Mouse (Mus musculus) cerebellum, postnatal 36 days (tissue): ENCODE measurements around the gene Gm9821.

Experiments used
- DNase-seq, 2 experiments: peaks; one replicate each; pipeline ENCODE4 v3.0.0; 2021 to 2022; ENCODE audit warnings: mixed read lengths in 2 of 2

Gm9821 gene

DNA sequence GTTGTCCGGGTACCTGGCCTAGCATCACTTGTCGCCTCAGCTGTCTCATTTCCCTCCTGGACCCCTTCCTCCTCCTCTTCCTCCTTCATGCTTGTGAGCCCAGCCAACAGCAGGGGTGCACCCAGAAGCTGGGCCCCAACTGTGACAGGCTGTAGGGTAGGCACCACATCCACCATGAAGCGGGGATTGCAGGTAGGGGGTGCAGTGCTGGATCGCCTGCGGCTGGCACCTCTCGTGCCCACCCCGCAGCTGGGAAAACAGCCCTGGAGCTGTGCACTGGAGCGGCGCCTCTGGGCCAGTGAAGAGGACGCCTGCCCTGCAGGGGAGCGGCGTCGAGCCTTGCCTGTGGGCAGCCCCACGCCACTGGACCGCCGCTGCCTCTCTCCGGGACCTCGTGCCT lies at the start of gene Gm9821:
Gene Gm9821 (plus strand): TSS at position 221 of the 400 bp plus-strand sequence.
- no peak for DNase-seq

DNA sequence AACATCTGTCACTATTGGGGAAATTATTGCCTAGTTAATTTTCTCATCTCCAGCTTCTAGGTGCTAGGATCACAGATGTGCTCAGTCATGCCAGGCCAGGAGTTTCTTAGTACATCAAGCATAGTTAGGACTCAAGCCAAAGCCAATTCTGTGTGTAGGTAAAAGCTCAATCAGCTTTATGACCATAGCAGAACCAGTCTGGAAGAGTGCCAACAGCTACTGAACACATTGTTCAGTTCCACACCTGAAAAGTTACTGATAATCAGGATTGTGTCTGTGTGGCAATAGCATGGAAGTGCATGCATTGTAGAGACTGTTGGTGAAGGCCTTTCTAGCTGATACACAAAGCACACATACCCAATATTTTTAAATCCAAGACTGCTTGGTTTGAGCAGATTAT lies 47.5 kb upstream of the Gm9821 start:
- DNase-seq: no peak

DNA sequence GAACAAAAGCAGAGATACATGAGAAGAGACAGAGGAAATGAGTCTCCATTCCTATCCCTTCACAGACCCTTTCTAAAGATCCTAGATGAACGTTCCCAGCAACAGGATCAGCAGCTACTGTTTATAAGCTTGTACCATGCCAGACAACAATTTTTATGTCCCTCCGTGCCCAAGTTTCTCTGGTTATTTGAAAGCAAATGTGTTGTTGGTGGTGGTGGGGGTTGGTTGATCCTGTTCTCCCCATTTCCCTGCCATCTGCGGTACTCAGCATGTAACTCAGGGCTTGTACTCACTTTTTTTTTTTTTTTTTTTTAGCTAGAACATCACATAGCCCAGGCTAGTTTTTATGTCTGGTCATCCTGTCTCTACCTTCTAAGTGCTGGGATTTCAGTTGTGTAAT lies 46.4 kb upstream of the Gm9821 start:
- DNase-seq: no peak

DNA sequence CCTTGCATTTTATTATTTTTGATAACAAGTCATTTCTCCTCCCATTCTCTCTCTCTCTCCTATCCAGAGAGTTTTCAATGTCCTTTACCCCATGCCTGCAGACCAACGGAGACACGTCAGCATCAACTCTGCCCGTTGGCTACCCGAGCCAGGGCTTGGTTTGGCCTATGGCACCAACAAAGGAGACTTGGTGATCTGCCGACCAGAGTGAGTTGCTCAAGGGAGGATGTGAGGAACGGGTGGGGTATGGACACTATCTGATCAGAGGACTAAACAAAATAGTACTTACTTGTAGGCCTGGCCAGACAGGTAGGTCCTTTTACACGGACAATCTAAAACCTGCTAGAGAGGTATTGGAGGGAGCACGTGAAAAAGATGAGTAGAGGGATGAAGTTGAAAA lies 45.1 kb upstream of the Gm9821 start:
- no peak for DNase-seq

DNA sequence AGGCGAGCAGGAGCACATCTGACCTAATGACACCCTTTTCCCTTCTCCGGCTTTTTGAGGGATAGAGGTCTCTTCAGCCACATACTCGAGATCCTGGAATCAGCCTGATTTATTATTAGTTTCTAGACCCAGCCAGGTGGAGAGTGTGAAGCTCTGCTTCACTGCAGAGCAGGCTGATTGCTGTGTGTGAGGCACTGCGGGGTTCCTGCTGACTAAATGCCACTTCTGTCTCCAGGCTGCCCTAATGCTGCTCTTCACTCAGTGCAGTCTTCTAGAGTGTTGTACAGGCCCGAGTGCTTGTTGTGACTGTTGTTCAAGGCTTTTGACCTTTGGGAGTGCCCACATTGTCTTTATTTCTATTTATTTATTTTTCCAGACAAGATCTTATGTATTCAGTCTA lies 43.2 kb upstream of the Gm9821 start:
- DNase-seq: peak; percentile 64 to 67

DNA sequence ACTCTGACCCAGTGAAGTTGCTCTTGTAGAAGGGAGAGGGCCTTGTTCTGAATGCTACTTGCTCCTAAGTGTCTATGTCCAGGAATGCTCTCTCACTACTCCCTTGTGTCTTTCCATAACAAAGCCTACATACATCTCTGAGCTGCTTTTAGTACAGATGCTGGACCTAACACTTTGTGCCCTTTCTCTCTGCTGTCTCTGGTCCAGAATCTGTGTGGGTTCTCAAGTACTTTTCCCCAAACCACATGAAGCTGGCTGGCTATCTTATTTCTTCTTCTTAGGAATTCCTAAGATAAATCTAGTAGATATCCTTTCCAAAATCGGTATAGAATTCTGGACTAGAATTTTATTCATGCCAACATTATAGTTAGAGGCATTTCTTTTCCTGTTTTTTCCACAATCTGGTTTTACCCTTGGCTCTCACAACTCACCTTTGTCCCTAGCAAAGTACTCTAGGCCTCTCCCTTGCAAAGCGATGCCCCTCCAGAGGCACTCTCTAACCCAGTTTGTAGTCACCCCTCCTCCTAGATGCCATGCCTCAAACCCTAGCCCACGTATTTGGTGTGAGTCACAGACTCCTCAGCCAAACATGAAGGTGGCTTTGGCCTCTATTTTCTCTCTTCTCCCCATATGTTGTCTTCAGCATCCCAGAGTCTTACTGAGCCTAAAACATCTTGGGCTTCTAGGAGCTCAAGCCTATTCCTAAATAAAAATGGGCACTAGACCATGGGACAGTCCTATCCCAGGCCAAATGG lies 42.2 kb upstream of the Gm9821 start:
- no peak for DNase-seq

DNA sequence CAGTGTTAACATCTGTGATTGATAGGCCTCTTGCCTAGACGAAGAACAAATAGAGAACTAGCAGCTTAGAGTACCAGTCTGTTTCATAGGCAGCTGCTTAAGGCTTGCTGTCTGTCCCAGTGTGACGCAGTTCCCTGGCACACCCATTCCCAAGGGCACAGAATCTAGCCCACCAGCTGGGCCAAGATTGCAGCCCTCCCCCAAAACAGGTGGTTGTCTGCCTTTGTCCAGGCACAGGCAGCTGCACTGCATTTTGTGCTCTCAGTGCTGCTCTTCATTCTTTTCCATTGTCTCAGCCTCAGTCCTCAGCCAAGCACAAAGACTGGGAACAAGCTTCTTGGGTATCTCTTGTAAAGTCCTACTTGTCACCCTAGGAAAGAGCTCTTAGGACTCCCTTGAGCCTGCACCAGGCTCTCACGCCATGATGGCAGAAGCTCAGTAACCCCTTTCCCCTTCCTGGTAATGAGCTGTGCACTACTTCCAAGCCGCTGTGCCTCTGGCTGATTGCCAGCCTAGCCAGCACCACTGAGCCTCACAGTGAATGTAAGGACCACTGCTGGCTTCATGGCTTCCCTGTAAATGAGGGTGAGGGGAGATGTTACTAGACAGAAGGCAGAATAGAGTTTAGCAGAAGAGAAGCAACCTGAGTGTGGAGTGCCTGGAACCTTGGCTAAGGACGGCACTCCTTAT lies 40.7 kb upstream of the Gm9821 start:
- peak; percentile 33 to 40 for DNase-seq

DNA sequence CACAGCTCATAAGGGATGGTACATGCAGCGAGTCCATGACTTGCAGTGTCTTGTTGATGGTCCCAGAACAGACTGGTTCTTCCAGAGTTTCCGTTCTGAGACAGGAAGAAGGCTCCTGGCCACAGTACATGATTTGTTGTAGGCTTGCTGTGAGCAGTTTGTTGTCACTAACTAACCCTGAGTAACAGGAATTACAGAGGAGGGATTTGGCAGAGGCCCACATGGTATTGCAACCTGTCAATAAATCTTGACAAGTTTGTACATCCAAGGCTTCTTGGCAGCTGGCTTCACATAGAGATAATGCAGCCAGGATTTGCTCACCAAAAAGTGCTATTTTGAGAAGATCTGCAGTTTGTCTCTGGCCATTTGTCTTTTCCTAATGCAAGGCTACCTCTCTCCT lies 39.4 kb upstream of the Gm9821 start:
- no peak for DNase-seq

DNA sequence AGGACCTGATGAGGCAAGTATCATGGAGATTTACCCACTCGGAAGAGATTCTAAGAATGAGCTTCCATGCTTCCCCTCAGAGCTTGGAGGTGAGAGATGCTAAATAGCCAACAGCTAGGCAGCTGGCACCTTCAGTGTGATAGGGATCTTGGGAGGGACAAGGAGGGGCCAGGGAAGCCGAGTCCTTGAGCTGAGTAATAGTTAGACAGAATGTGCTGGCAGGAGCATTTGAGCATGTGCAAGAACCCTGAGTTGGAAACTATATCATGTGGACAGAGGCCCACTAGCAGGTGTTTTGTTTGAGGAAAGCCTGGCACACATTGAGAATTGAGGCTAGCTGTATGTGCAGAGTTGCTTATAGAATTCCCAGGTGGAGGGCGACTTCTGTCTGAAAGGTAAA lies 32.9 kb upstream of the Gm9821 start:
- DNase-seq: no peak

DNA sequence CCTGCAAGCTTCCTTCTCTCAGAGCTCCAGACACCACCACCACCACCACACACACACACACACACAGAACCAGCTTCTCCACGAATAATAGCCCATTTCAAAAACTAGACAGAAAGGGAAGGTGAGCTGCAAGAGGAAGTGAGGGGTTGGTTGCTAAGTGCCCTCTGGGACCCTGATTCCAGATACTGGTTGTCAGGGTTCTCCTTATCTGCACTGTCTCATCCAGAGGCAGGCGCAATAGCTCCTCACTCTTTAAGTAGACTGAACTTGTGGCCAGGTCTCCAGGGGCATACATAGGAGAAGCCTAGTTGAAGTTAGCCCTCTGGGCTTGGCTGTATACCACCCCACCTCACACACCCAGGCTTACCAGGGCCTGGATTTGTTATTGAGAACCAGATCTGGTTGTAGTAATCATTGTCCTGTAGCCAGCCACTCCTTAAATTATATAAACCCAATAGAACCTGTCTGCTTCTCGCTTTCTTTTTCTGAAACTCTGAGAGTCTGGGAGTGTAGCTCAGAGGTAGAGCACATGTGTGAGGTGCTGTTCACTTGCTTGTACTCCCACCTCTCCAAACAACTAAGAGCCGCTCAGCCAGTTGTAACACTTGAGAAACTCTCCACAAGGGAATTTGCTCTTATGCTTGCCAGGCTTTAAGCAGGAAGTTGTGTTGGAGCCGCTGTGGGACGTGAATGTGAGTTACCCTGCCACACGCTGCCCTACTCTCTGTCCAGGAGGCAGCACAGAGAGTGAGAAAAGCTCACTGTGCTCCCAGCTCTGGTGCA lies 32.0 kb upstream of the Gm9821 start:
- DNase-seq: no peak

DNA sequence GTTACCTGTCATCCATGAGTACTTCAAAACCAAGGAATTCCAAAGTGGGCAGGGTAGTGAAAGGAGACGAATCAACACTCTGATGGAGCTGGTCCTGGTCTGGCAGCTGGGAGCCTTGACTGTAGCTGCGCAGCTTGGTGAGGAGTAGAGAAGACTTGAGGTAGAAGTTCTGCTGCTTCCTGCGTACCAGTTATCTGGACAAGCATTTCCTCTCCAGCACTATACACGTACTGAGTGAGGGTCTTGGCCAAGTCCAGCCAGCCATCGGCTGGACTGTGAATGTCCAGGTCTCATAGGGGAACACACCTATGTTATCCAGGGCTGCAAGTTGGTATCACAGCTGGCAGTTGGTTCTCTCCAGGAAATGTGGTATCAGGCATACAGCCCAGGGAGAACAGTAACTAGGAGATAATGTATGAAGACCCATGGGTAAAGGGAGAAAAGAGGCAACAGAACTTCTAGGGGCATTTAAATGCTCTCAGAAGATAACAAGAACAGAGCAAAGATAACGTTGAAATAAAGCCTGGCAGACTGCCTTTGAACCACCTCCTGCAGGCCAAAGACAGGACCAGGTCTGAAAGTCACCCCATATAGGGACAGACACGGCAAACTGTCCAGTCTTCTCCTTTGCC lies 29.0 kb upstream of the Gm9821 start:
- DNase-seq: no peak

DNA sequence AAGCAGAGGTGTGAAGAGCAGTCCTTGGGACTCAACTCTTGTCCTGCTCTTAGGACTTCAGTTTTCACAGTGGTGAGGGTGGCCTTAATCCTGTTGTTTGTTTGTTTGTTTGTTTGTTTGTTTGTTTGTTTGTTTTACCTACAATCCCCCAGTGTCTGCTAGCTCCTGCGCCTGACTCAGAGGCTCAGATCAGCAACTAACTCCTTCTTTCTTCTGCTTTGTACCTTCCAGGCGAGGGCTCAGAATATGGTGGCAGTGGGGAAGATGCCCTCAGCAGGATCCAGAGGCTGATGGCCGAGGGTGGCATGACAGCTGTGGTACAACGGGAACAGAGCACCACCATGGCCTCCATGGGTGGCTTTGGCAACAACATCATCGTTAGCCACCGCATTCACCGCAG lies 28.4 kb upstream of the Gm9821 start:
- DNase-seq: no peak

DNA sequence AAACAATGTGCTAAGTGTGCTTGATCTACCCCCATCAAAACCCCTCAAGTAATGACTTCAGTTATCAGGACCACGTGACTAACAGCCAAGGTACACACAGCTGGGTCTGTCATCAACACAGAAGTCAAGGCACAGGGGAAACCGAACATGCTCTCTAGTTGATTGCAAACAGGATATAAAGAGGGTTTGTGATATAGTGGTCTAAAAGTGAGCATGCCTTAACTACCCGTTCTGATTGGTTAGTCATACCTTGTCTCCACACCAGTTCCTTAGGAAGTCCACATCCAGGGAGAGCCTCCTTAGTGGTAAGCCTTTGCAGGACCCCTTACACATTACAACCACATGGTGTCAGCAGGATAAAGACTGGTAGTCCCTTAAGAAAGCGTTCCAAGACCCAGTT lies 25.4 kb upstream of the Gm9821 start:
- DNase-seq: no peak

DNA sequence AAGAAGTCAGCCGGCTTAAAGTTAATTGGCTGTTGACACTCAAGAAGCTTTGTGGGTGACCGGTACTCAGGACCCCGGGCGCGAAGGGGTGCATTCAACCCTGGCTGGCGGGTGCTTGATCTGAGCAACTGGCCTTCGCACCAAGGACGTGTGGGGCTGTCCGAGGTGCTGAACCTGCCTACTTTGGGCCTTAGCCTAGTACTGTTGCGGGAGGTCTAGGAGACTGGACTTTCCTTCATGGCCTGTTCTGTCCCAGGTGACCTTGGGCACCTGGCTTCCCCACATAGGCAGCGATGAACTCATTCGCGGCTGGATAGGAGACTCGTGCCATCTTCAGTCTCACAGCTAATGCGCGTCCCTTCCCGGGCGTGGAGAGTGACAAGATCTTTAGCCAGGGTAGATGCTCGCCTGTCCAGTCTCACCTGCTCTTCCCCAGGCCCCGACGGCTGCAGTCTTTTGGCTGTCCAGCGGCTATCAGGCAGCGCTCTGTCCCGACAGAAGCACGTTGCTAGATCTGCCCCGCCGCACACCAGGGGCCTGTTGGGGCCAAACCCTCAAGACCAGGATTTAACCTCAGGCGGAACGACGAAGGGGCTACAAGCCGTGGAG lies 24.2 kb upstream of the Gm9821 start:
- DNase-seq: peak; percentile 14 to 18

DNA sequence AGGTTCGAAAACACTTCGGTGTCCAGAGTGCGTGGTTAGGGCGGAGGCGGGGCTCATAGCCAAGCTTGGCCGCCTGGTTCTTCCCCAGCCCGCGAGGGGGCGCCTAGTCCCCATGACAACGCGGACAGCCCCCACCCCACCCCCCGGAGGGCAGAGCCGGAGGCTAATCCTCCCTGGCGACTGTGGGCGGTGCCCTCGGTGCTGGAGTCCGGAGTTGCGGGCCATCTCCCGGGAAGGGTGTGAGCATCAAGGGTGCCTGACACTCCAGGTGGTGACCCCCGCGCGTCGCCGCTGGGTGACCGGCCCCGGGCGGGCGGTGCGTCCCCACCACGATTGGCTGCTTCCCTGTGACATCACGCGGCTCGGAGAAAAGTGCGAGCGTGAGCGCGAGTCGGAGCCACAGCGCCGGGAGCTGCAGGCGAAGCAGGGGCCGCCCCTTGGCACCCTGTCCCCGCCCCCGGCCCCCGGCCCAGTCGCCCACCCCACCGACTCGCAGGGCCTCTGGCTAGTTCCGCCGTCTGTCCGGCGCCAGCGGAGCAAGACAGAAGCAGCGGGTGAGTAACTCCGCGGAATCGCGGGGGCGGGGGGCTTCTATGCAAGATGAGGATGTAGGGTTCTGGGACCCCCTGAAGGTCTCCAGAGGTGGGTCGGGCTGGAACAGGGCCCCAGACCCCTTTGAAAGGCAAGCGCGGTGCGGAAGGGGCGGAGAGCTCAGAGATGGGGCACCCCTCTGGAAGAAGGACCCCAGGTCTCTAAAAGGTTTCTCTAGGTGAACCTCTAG lies 23.5 kb upstream of the Gm9821 start:
- peak; percentile 41 to 61 for DNase-seq

DNA sequence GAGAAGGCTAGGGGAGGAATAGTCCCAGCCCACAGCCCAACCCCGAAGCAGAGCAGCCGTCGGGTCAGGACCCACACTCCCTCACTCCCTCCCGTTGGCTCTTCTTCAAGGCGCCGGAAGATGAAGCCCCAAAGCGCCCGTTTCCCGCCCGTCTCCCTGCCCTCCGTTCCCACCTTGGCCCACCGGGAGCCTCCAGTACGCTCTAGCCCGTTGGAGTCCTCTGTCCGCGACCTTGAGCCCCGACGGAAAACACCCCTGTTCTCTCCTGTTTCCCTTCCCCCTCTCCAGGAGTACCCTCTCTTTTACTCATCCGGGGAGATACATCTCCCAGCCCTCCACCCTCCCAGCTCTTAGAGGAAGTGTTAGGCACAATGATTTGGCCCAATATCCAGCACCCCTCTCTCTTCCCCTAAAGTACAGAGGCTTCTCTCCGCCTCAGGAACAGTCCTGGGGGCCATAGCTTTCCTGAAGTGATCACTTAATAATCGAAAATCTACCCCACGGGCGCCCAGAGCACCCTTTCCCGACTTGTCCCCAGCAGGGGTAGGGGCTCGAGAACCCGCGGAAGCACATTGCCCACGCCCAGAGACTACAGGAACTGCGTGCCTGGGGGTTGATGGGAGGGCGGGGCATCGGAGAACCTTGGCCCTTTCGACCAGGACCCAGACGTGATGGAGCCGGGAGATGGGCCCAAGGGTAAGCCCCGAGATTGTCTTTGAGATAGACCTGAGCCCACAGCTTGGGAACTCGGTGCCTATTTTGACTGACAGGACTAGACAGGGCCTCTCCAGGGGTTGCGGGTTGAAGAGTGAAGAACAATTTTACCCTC lies 22.7 kb upstream of the Gm9821 start:
- peak in 1 of 2 experiments; percentile 5 for DNase-seq

DNA sequence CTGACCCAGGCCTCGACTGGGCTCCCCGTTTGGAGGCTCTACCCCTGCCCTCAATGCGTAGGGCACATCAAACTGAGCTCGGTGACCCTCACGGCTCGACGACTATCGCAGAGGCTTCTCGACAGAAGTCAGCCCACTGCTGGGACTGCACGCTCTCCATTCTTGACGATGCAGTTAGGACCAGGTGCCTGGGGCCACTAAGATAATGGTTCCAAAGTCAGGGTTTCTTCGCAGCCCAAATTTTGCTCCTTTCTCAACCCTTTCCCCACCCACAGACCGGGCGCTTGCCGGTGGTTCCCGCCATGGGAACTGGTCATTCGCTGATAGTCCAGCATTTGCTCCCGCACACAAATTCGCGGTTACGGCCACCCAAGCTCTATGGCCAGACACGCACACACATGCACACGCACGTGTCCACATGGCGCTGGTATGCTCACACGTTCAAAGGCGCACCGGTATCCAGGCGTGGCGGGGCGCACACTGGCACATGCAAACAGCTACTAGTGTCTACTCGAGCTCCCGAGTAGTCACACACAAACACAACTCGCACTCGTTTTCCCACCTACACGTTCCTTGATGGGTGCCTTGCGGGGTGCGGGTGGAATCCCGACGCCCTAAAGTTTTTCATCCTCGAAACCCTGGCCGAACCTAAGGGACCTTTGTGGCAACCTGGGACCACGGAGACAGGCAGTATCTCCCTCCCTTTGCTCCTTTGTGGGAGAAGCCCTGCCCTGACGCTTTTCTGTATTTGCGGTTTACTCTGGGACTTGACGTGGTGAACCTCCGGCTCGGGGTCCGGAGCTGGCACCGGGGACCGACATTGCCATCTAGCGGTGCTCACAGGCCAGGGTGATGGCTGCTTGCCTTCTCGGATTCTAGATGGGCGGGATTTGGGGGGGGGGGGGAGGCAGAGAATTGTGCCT lies 21.8 kb upstream of the Gm9821 start:
- DNase-seq: peak; percentile 75 to 80

DNA sequence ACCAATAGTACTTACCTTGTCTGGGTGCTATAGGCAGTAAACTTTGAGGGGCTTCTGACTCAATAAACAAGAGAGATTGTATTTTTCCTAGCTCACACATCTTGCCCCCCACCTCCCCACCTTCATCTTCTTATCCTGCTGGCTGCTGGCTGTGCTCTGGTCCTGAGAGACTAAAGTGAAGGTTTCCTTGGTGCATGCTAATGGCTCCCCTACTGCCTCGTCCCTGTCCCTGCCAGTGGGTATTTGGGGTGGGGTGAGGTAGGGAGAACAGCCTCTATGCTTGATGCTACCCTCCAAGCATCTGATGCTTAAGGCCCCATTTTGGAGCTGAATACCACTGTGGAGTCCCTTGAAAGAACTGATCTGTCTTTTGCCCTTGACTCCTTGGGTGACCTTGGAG lies 20.8 kb upstream of the Gm9821 start:
- no peak for DNase-seq

DNA sequence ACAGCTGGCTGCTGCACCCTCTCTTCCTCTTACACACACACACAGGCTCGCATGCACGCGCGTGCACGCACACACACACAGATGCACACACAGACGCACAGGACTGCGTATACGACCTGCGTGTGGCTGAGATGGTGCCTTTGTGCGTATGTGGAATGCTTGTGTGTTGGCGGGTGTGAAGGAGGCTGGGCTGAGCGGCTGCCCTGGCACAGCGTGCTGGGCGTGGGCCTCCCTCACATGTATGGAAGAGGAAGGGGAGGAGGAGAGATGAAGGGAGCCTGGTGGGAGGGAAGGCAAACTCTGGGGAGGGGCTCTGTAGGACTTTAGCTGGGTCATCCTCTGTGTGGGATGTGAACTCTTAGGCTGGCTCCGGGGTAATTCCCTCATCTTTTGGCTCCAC lies 20.1 kb upstream of the Gm9821 start:
- no peak for DNase-seq

DNA sequence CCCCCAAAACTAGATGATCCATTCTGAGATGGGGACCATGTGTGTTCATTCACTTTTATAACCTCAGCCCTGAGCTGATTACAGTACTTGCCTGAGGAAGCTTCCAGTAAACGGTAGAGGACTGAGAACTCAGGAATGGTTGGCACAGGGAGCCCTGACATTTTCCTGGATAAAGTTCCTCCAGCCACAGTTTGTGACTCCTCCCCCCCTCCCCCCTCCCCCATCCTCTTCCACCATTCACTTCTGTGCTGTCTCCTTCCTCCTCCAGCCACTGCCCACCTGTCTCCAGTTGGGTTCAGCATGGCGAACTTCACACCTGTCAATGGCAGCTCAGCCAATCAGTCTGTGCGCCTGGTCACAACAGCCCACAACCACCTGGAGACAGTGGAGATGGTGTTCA lies 18.6 kb upstream of the Gm9821 start, which contains the start of gene Chrm4:
Gene Chrm4 (plus strand): TSS at position 301 of the 400 bp plus-strand sequence.
- no peak for DNase-seq
